Mouse (Mus musculus) hindbrain, embryonic 16.5 days (tissue): ENCODE data around the gene Lhx5. TPM values are rescaled to one million over a fixed set of nuclear protein-coding genes. Genes with fewer than 3 reads are reported as not detected.

Source experiments
- ATAC-seq: fragments of 200-750 bp; cut with Nextera tagmentation; 2 replicates; pipeline ENCODE4 v1.8.0; 2017; ENCODE audit warnings: moderate TSS enrichment, moderate library complexity
- H3K27ac ChIP-seq: fragments of 300-500 bp; sonication (generic); 2 replicates; pipeline ENCODE4 v1.5.1; 2014; ENCODE audit warnings: low read depth, mild to moderate bottlenecking, control low read depth, low read length, moderate library complexity
- H3K27me3 ChIP-seq: fragments of 300-500 bp; sonication (generic); replicated peaks from 2 replicates; pipeline ENCODE4 v1.6.1; 2014; ENCODE audit warnings: low read length; ENCODE audit not compliant: control insufficient read depth, insufficient read depth
- H3K36me3 ChIP-seq: fragments of 300-500 bp; sonication (generic); 2 replicates; pipeline ENCODE4 v1.6.1; 2014; ENCODE audit warnings: mild to moderate bottlenecking, low read length, moderate library complexity, mixed read lengths; ENCODE audit not compliant: control insufficient read depth, insufficient read depth
- H3K4me1 ChIP-seq: fragments of 300-500 bp; sonication (generic); 2 replicates; pipeline ENCODE4 v1.6.1; 2014; ENCODE audit warnings: low read depth, low read length; ENCODE audit not compliant: control insufficient read depth, insufficient read depth
- H3K4me2 ChIP-seq: fragments of 300-500 bp; sonication (generic); 2 replicates; pipeline ENCODE4 v1.6.1; 2014; ENCODE audit warnings: mild to moderate bottlenecking, low read length, control low read depth, moderate library complexity
- H3K4me3 ChIP-seq: fragments of 300-500 bp; sonication (generic); 2 replicates; pipeline ENCODE4 v1.5.1; 2014; ENCODE audit warnings: mild to moderate bottlenecking, low read length, control low read depth, moderate library complexity
- H3K9ac ChIP-seq: fragments of 300-500 bp; sonication (generic); 2 replicates; pipeline ENCODE4 v1.6.1; 2014; ENCODE audit warnings: low read depth, mild to moderate bottlenecking, control low read depth, low read length, moderate library complexity
- H3K9me3 ChIP-seq: fragments of 300-500 bp; sonication (generic); 2 replicates; pipeline ENCODE4 v1.6.1; 2014; ENCODE audit warnings: mild to moderate bottlenecking, low read length, moderate library complexity; ENCODE audit not compliant: control insufficient read depth
- WGBS: fragments of 180-500 bp; shearing (Covaris S2); extraction: QIAGEN DNeasy Blood & Tissue Kit; methylation state at CpG from one replicate; pipeline ENCODE4 v1.1.7; 2014; 5-methylcytosine and 5-hydroxymethylcytosine counted together
- polyA plus RNA-seq: library from polyadenylated mRNA; unstranded; fragments of >200 nt; fragmentation: Nextera tagmentation; extraction: Ambion mirVana; gene quantifications from 2 replicates; pipeline ENCODE4 v1.2.1, GENCODE M21; 2015

The Lhx5 gene
- polyA plus RNA-seq, 1 experiment from 2014 or later: 20.1 TPM

DNA sequence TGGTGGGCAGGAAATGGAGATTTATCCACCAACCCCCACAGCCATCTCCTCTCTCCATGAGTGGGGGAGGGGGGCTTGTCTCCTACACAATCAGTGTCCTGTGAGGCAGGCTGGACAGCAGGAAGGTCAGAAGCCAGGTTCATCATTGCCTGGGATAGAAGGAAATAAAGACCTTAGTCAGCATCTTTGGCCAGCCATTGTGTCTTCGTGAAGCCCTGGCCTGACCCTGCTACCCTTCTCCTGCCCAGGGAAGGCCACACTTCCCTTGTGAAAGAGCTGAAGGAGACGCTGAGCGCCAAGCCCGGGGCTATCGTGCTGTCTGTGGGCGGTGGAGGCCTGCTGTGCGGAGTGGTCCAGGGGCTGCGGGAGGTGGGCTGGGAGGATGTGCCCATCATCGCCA lies 49.7 kb downstream of the Lhx5 start:
- no peak for ATAC-seq
- H3K27me3 ChIP-seq: no peaks in the 10 kb centered on the region
- no peak overlapping the region for H3K4me3 ChIP-seq
- no peaks in the 10 kb centered on the region for H3K4me1 ChIP-seq
- H3K9ac ChIP-seq: no peak overlapping the region
- 61% methylated on average over 9 of the region's 9 CpGs for WGBS
- peaks cover 6% of the 10 kb centered on the region for H3K36me3 ChIP-seq
- no peak overlapping the region for H3K4me2 ChIP-seq
- no peaks in the 10 kb centered on the region for H3K9me3 ChIP-seq
- H3K27ac ChIP-seq: no peak overlapping the region

DNA sequence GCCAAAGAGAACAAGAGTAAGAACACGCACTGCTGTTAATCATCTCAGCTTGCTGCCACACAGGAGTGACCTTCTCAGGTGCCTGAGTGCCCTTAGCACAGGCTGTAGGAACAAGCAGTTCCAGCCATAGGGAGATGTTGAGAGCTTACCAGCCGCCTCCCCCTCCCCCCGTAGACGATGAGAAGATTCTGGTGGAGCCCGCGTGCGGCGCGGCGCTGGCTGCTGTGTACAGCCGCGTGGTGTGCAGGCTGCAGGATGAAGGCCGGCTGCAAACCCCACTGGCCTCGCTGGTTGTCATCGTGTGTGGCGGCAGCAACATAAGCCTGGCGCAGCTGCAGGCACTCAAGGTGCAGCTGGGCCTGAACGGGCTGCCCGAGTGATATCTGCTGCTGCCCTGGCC lies 51.9 kb downstream of the Lhx5 start:
- WGBS: 83% methylated on average over 19 of the region's 19 CpGs
- H3K4me3 ChIP-seq: no peak overlapping the region
- no peak overlapping the region for H3K4me2 ChIP-seq
- H3K36me3 ChIP-seq: peaks cover 16% of the 10 kb centered on the region
- no peak overlapping the region for H3K9ac ChIP-seq
- no peaks in the 10 kb centered on the region for H3K4me1 ChIP-seq
- no peak overlapping the region for H3K27ac ChIP-seq
- H3K27me3 ChIP-seq: no peaks in the 10 kb centered on the region
- ATAC-seq: no peak
- no peaks in the 10 kb centered on the region for H3K9me3 ChIP-seq

DNA sequence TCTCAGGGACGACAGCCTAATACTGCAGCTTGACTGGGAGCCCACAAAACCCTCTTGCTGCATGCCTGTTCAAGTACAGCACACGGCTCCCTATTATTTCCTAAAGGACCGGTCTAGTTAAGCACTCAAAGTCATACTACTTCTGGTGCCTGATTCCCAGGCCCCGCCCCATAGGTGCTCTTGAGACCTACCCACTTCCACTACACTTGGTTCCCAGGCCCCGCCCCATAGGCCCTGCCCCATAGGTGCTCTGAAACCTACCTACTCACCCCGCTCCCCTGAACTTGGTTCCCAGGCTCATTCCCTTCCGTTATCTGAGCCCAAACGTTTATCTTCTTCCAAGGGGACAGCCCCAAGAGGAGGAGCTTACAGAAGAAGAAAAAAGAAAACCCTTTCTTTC lies 56.3 kb downstream of the Lhx5 start:
- peaks cover 19% of the 10 kb centered on the region for H3K36me3 ChIP-seq
- no peak overlapping the region for H3K4me3 ChIP-seq
- no peak for ATAC-seq
- 93% methylated on average over 8 of the region's 8 CpGs for WGBS
- H3K9ac ChIP-seq: no peak overlapping the region
- H3K4me1 ChIP-seq: no peaks in the 10 kb centered on the region
- no peak overlapping the region for H3K4me2 ChIP-seq
- H3K27ac ChIP-seq: no peak overlapping the region
- no peaks in the 10 kb centered on the region for H3K9me3 ChIP-seq
- no peaks in the 10 kb centered on the region for H3K27me3 ChIP-seq

GRCm38 (mm10) chr5:120490679-120491192 lies 59.2 kb downstream of the Lhx5 start:
- WGBS: 59% methylated on average over 8 of the region's 8 CpGs
- Histone ChIP-seq H3K9me3 (no peaks in the 10 kb centered on the region), H3K4me2 (no peak overlapping the region), H3K27me3 (no peaks in the 10 kb centered on the region), H3K4me3 (no peak overlapping the region), H3K27ac (peak overlapping the region; percentile 48; the same call in 1 of the 2 replicates), H3K36me3 (peaks cover 17% of the 10 kb centered on the region), H3K9ac (no peak overlapping the region), H3K4me1 (no peaks in the 10 kb centered on the region; the same call in 1 of the 2 replicates)
- peak; percentile 66; the same call in 1 of the 2 replicates for ATAC-seq

Other genes with a start within 250 kb of the Lhx5 start
- gene Sdsl, start 41.1 kb downstream of the Lhx5 start, polyA plus RNA-seq: 8.1 and 9.4 TPM in 2 replicates
- gene Sds, start 44.8 kb downstream of the Lhx5 start, polyA plus RNA-seq: 0.40 and 0.80 TPM in 2 replicates
- gene Plbd2, start 71.9 kb downstream of the Lhx5 start, polyA plus RNA-seq: 37.6 and 39.0 TPM in 2 replicates
- 2.3 and 2.7 TPM in 2 replicates for gene Slc8b1, start 79.5 kb downstream of the Lhx5 start, polyA plus RNA-seq
- 15.1 and 17.4 TPM in 2 replicates for gene Tpcn1, start 157.0 kb downstream of the Lhx5 start, polyA plus RNA-seq
- gene Iqcd, start 157.3 kb downstream of the Lhx5 start, polyA plus RNA-seq: 2.0 and 2.4 TPM in 2 replicates
- gene Rita1, start 180.9 kb downstream of the Lhx5 start, polyA plus RNA-seq: 29.3 and 33.7 TPM in 2 replicates
- 38.4 and 42.0 TPM in 2 replicates for gene Ddx54, start 181.0 kb downstream of the Lhx5 start, polyA plus RNA-seq
- gene Cfap73, start 202.5 kb downstream of the Lhx5 start, polyA plus RNA-seq: 0.51 and 0.92 TPM in 2 replicates
- 0.61 and 1.9 TPM in 2 replicates for gene Rasal1, start 217.1 kb downstream of the Lhx5 start, polyA plus RNA-seq